17 mouse cellular contexts compared by ENCODE assay signal in genomic region chr2:164206011-164206410, GRCm38 (mm10). TPM values are rescaled to one million over a fixed set of nuclear protein-coding genes. Genes with fewer than 3 reads are reported as not detected.
DNase-seq lines count a peak whose midpoint lies in the region; TF ChIP-seq lines count a peak whose summit lies in the region.
"Not testable (repeated sequence)": the region's sequence is repeated elsewhere in the genome, so short reads cannot be mapped to it uniquely, and the experiment has no call there.
"Had no signal": no experiment of that assay in that cellular context is flagged by ENCODE, and none has a peak within 500 bp of the region (broad histone marks: within the 10 kb centered on the region; RNA-seq: fewer than 3 reads in every experiment).

No protein-coding gene starts in this region.

- peak; percentile 10 for DNase-seq in cerebellum, adult 9-11 months
- DNase-seq in kidney, adult 11 months = peak; percentile 89
- peak; percentile 76 for DNase-seq in kidney, adult 2 months
- peak; percentile 73 for DNase-seq in kidney, adult 9 months
- DNase-seq in kidney, postnatal 14 days = peak; percentile 55
- peak; percentile 44 to 60 for DNase-seq in kidney, postnatal 36 days

- peak overlapping the region; percentile 47; the same call in 1 of the 2 replicates for H3K27ac ChIP-seq in kidney, adult 2 months (ENCODE audit: insufficient read depth, low read depth, low read length)

- not testable (repeated sequence) for TF ChIP-seq POLR2A in kidney, adult 2 months (IDR thresholded peaks at IDR 0.05; ENCODE audit: low read depth, low read length)

- not testable (repeated sequence) for TF ChIP-seq CTCF in kidney, adult 2 months (conservative IDR thresholded peaks at IDR 0.05; ENCODE audit: insufficient read depth, insufficient read length, low read depth, low read length)

- not testable (repeated sequence) for H3K4me1 ChIP-seq in kidney, adult 2 months (ENCODE audit: control insufficient read depth, insufficient read depth, low read length)

- H3K27me3 ChIP-seq in kidney, adult 2 months (replicated peaks; ENCODE audit: control insufficient read depth, insufficient read depth, low read length) = not testable (repeated sequence)

- not testable (repeated sequence) for H3K36me3 ChIP-seq in kidney, adult 2 months (ENCODE audit: control insufficient read depth, insufficient read depth, low read length)

- H3K4me3 ChIP-seq in kidney, adult 2 months (ENCODE audit: insufficient read depth, low read depth, low read length) = not testable (repeated sequence)

- 71% methylated on average over 10 of the region's 10 CpGs for WGBS in kidney, adult 2 months

RNA-seq across cellular contexts. Expression of gene Wfdc15a, which starts 6.1 kb away (rescaled TPM):
- polyA plus RNA-seq in kidney, adult 2 months (2012; rRNA removed) = 0.20 TPM in 1 of 2 replicates, not detected in the other
- polyA plus RNA-seq: adrenal gland, adult 2 months; brain, embryonic 14.5 days; embryonic facial prominence, embryonic 11.5 days; embryonic facial prominence, embryonic 13.5 days; embryonic facial prominence, embryonic 15.5 days; erythroblast, embryonic 14.5 days; forebrain, embryonic 10.5 days; forebrain, embryonic 12.5 days; forebrain, embryonic 14.5 days; forebrain, embryonic 16.5 days had no signal

RNA-seq across cellular contexts. Expression of gene Wfdc15b, which starts 15.4 kb away (rescaled TPM):
- polyA plus RNA-seq in kidney, adult 2 months (2012; rRNA removed) = 492 and 557 TPM in 2 replicates
- polyA plus RNA-seq: adrenal gland, adult 2 months; brain, embryonic 14.5 days; C2C12; embryonic facial prominence, embryonic 11.5 days; embryonic facial prominence, embryonic 13.5 days; embryonic facial prominence, embryonic 15.5 days; erythroblast, embryonic 14.5 days; forebrain, embryonic 10.5 days; forebrain, embryonic 12.5 days; forebrain, embryonic 14.5 days; forebrain, embryonic 16.5 days had no signal

RNA-seq across cellular contexts. Expression of gene Wfdc12, which starts 15.6 kb away (rescaled TPM):
- not detected in 2 replicates for polyA plus RNA-seq in kidney, adult 2 months (2012; rRNA removed)
- polyA plus RNA-seq: brain, embryonic 14.5 days; C2C12; embryonic facial prominence, embryonic 11.5 days; embryonic facial prominence, embryonic 13.5 days; embryonic facial prominence, embryonic 15.5 days; erythroblast, embryonic 14.5 days; forebrain, embryonic 10.5 days; forebrain, embryonic 12.5 days; forebrain, embryonic 14.5 days; forebrain, embryonic 16.5 days had no signal

RNA-seq across cellular contexts. Expression of gene Wfdc5, which starts 23.5 kb away (rescaled TPM):
- polyA plus RNA-seq in kidney, adult 2 months (2012; rRNA removed) = not detected in 2 replicates
- polyA plus RNA-seq: adrenal gland, adult 2 months; brain, embryonic 14.5 days; C2C12; embryonic facial prominence, embryonic 11.5 days; embryonic facial prominence, embryonic 13.5 days; erythroblast, embryonic 14.5 days; forebrain, embryonic 10.5 days; forebrain, embryonic 12.5 days; forebrain, embryonic 14.5 days; forebrain, embryonic 16.5 days had no signal

RNA-seq across cellular contexts. Expression of gene Svs2, which starts 32.3 kb away (rescaled TPM):
- not detected in 2 replicates for polyA plus RNA-seq in kidney, adult 2 months (2012; rRNA removed)
- polyA plus RNA-seq: adrenal gland, adult 2 months; brain, embryonic 14.5 days; C2C12; embryonic facial prominence, embryonic 11.5 days; embryonic facial prominence, embryonic 13.5 days; embryonic facial prominence, embryonic 15.5 days; erythroblast, embryonic 14.5 days; forebrain, embryonic 10.5 days; forebrain, embryonic 12.5 days; forebrain, embryonic 14.5 days; forebrain, embryonic 16.5 days had no signal

Comparison
In these comparisons a context has a peak if more than half of its experiments do, and no peak if none do; other contexts are left out.
1. DNase-seq: peak in every context shown above with its lines; median percentile 89 in kidney, adult 11 months; 76 in kidney, adult 2 months; 73 in kidney, adult 9 months; 55 in kidney, postnatal 14 days; 52 in kidney, postnatal 36 days; 10 in cerebellum, adult 9-11 months.